Mouse (Mus musculus): Measurements from ENCODE around the gene Ppib. TPM values are rescaled to one million over a fixed set of nuclear protein-coding genes. Genes with fewer than 3 reads are reported as not detected.

Gene Ppib
- 550 and 590 TPM in 2 replicates for total RNA-seq (2012; rRNA removed)
- total RNA-seq (2014; rRNA removed): 477 and 507 TPM in 2 replicates
- 268 and 271 TPM in 2 replicates for polyA plus RNA-seq (2012; ENCODE audit: insufficient read length, low read depth)

GRCm38 (mm10) chr9:66059583-66060307 lies at the start of gene Ppib:
Ppib (plus strand) TSS chr9:66060222.
- Histone ChIP-seq H3K27ac (ENCODE audit: insufficient read depth, low read depth) (peak within 1 kb of the TSS; percentile 21; the same call in 1 of the 2 replicates), H3K4me2 (ENCODE audit: insufficient read depth, low read depth, poor library complexity, severe bottlenecking) (peak within 1 kb of the TSS; percentile 96), H3K27me3 (replicated peaks) (no peaks in the 10 kb centered on the region), H3K9me3 (replicated peaks; ENCODE audit: low read length) (no peaks in the 10 kb centered on the region), H3K9ac (ENCODE audit: insufficient read depth, low read depth) (peak within 1 kb of the TSS; percentile 90), H3K4me3 (replicated peaks in 1 of 3; ENCODE audit: low read depth in 2 of 3, low read length in 2 of 3, poor library complexity in 1 of 3) (peak within 1 kb of the TSS; percentile 72 to 76 (median 76)), H3K4me1 (ENCODE audit: control insufficient read depth in 1 of 2, insufficient read depth in 2 of 2) (peaks cover 3 to 34% of the 10 kb centered on the region in 2 experiments; a peak in 3 of 4 replicates), H3K79me2 (replicated peaks; ENCODE audit: control insufficient read depth, extremely low read depth, insufficient read depth, poor library complexity, severe bottlenecking) (peaks cover 19% of the 10 kb centered on the region), H3K36me3 (replicated peaks in 1 of 2; ENCODE audit: control insufficient read depth in 1 of 2, insufficient read depth in 1 of 2, low read length in 1 of 2) (peaks cover 19 to 28% of the 10 kb centered on the region in 2 experiments)
- TF ChIP-seq CHD2 (IDR thresholded peaks at IDR 0.05; ENCODE audit: low read length) (peak; percentile 39; the same call in 1 of the 2 replicates), EP300 (IDR thresholded peaks at IDR 0.05; ENCODE audit: low read length) (no peak), HCFC1 (IDR thresholded peaks at IDR 0.05; ENCODE audit: low read depth, low read length) (peak; percentile 84), KAT2A (IDR thresholded peaks at IDR 0.05; ENCODE audit: insufficient replicate concordance, low read length) (peak; percentile 63; the same call in 1 of the 2 replicates), CTCF (conservative IDR thresholded peaks at IDR 0.05 in 1 of 2, IDR thresholded peaks at IDR 0.05 in 1 of 2; ENCODE audit: low read depth in 2 of 2, low read length in 2 of 2) (peak in 1 of 2 experiments; percentile 9; a peak in 1 of 4 replicates), MXI1 (IDR thresholded peaks at IDR 0.05; ENCODE audit: low read depth, low read length) (peak; percentile 89), JUN (IDR thresholded peaks at IDR 0.05; ENCODE audit: insufficient read depth, low read depth, low read length) (no peak), USF2 (conservative IDR thresholded peaks at IDR 0.05; ENCODE audit: low read depth, low read length) (no peak), BHLHE40 (IDR thresholded peaks at IDR 0.05; ENCODE audit: low read depth, low read length) (peak; percentile 52), ZMIZ1 (IDR thresholded peaks at IDR 0.05; ENCODE audit: low read depth, low read length) (peak; percentile 89), MAX (IDR thresholded peaks at IDR 0.05; ENCODE audit: low read length) (peak; percentile 79; the same call in 1 of the 2 replicates), UBTF (IDR thresholded peaks at IDR 0.05; ENCODE audit: low read depth, low read length) (peak; percentile 76; the same call in 1 of the 2 replicates), NRF1 (IDR thresholded peaks at IDR 0.05; ENCODE audit: low read depth, low read length) (peak; percentile 83), E2F4 (IDR thresholded peaks at IDR 0.05; ENCODE audit: insufficient replicate concordance, low read depth, low read length) (no peak; the same call in 1 of the 2 replicates), TBP (conservative IDR thresholded peaks at IDR 0.05; ENCODE audit: low read depth, low read length) (peak; percentile 70; the same call in 1 of the 2 replicates), ELF1 (IDR thresholded peaks at IDR 0.05; ENCODE audit: low read depth, low read length) (peak; percentile 70), TCF12 (IDR thresholded peaks at IDR 0.05; ENCODE audit: low read depth, low read length) (peak; percentile 76), SIN3A (IDR thresholded peaks at IDR 0.05; ENCODE audit: low read length) (peak; percentile 59; the same call in 1 of the 2 replicates), MEF2A (IDR thresholded peaks at IDR 0.05; ENCODE audit: borderline replicate concordance, low read depth, low read length) (no peak), ZNF384 (IDR thresholded peaks at IDR 0.05; ENCODE audit: low read depth, low read length) (no peak), POLR2AphosphoS2 (IDR thresholded peaks at IDR 0.05; ENCODE audit: low read depth, low read length) (peak; percentile 68; the same call in 1 of the 2 replicates), RAD21 (IDR thresholded peaks at IDR 0.05; ENCODE audit: low read depth, low read length) (no peak), IRF4 (IDR thresholded peaks at IDR 0.05; ENCODE audit: low read depth, low read length) (peak; percentile 36; the same call in 1 of the 2 replicates), POLR2A (IDR thresholded peaks at IDR 0.05; ENCODE audit: low read depth, low read length) (peak; percentile 94), NELFE (IDR thresholded peaks at IDR 0.05; ENCODE audit: low read depth, low read length) (peak; percentile 91)
- DNase-seq (ENCODE audit: extremely low read depth): peak; percentile 95
- dilution Hi-C loops (cut with MboI; ENCODE audit: extremely low pct_ligation_motif_present, extremely low pct_unique_long_range_greater_than_20kb, low sequenced_read_pairs) (no loop called here), in situ Hi-C loops (cut with MboI; ENCODE audit: low pct_ligation_motif_present, low pct_unique_long_range_greater_than_20kb, low sequenced_read_pairs) (no loop called here)
